Comparison of ENCODE assay signal across 8 mouse cellular contexts in genomic region chr5:134314068-134314674, GRCm38 (mm10). TPM values are rescaled to one million over a fixed set of nuclear protein-coding genes. Genes with fewer than 3 reads are reported as not detected.
DNase-seq lines count a peak whose midpoint lies in the region; ATAC-seq lines count a peak whose summit lies in the region.

No protein-coding gene starts in this region.

- peak; percentile 28 for ATAC-seq in heart, embryonic 12.5 days (ENCODE audit: insufficient number of reproducible peaks, low FRiP score)
- peak; percentile 6 for ATAC-seq in limb, embryonic 13.5 days (ENCODE audit: low FRiP score, low read depth)

- H3K4me3 ChIP-seq in heart, embryonic 12.5 days, result peak overlapping the region; percentile 87
- H3K4me3 ChIP-seq in limb, embryonic 13.5 days, result peak overlapping the region; percentile 82

- peak overlapping the region; percentile 90 for H3K4me2 ChIP-seq in heart, embryonic 12.5 days
- peak overlapping the region; percentile 85 for H3K4me2 ChIP-seq in limb, embryonic 13.5 days (replicated peaks)

- H3K27ac ChIP-seq in heart, embryonic 12.5 days (ENCODE audit: poor library complexity, severe bottlenecking), result peak overlapping the region; percentile 100
- H3K27ac ChIP-seq in limb, embryonic 13.5 days, result peak overlapping the region; percentile 100

- H3K4me1 ChIP-seq in heart, embryonic 12.5 days (replicated peaks), result peaks cover 49% of the 10 kb centered on the region
- H3K4me1 ChIP-seq in limb, embryonic 13.5 days, result peaks cover 34% of the 10 kb centered on the region

- DNase-seq in adrenal gland, postnatal 10 days, result peak; percentile 73
- DNase-seq in adrenal gland, postnatal 36 days, result no peak
- peak; percentile 20 to 45 for DNase-seq in right cerebral cortex, postnatal 36 days (ENCODE audit: low spot score in 2 of 2)
- no peak for DNase-seq in right cerebral cortex, postnatal 25 days
- peak; percentile 78 for DNase-seq in naive thymus-derived CD4-positive, alpha-beta T cell, adult 2 months (ENCODE audit: low read depth)
- no peak for DNase-seq in urinary bladder, postnatal 14 days (ENCODE audit: low spot score)

- no peaks in the 10 kb centered on the region for H3K27me3 ChIP-seq in heart, embryonic 12.5 days (replicated peaks)
- no peaks in the 10 kb centered on the region for H3K27me3 ChIP-seq in limb, embryonic 13.5 days

- H3K9me3 ChIP-seq in heart, embryonic 12.5 days (replicated peaks), result no peaks in the 10 kb centered on the region
- H3K9me3 ChIP-seq in limb, embryonic 13.5 days, result no peaks in the 10 kb centered on the region

- WGBS in heart, embryonic 12.5 days, result under 1% methylated on average over 48 of the region's 64 CpGs
- under 1% methylated on average over 38 of the region's 64 CpGs for WGBS in limb, embryonic 13.5 days

- H3K36me3 ChIP-seq in heart, embryonic 12.5 days, result peaks cover 24% of the 10 kb centered on the region
- peaks cover 24% of the 10 kb centered on the region for H3K36me3 ChIP-seq in limb, embryonic 13.5 days

- peak overlapping the region; percentile 99 for H3K9ac ChIP-seq in heart, embryonic 12.5 days
- H3K9ac ChIP-seq in limb, embryonic 13.5 days, result peak overlapping the region; percentile 99

RNA-seq across cellular contexts. Expression of gene Gtf2i, which starts 0.4 kb away (rescaled TPM):
- total RNA-seq in adrenal gland, postnatal 10 days (2021), result 100 to 1,000 TPM; 228 to 249 TPM
- total RNA-seq in adrenal gland, postnatal 36 days (2021), result 100 to 1,000 TPM; 230 to 239 TPM
- 157 and 165 TPM in 2 replicates for polyA plus RNA-seq in heart, embryonic 12.5 days (2016; fragmentation: Nextera tagmentation; extraction: Ambion mirVana)
- polyA plus RNA-seq in limb, embryonic 13.5 days (2015; fragmentation: Nextera tagmentation; extraction: Ambion mirVana), result 207 and 209 TPM in 2 replicates

Comparison
In these comparisons a context has a peak if more than half of its experiments do, and no peak if none do; other contexts are left out.
1. DNase-seq: peak in adrenal gland, postnatal 10 days (single experiment), right cerebral cortex, postnatal 36 days (2 of 2) and naive thymus-derived CD4-positive, alpha-beta T cell, adult 2 months (single experiment); none in adrenal gland, postnatal 36 days (0 of 2), right cerebral cortex, postnatal 25 days (single experiment) and urinary bladder, postnatal 14 days (single experiment).